Mouse (Mus musculus) heart, embryonic 13.5 days (tissue): Measurements from ENCODE around the gene Mocs1. TPM values are rescaled to one million over a fixed set of nuclear protein-coding genes. Genes with fewer than 3 reads are reported as not detected.

Source experiments
- ATAC-seq: fragments of 200-750 bp; cut with Nextera tagmentation; 2 replicates; pipeline ENCODE4 v1.8.0; 2017; ENCODE audit warnings: moderate TSS enrichment; ENCODE audit not compliant: insufficient number of reproducible peaks, low FRiP score, low TSS enrichment; ENCODE audit errors: extremely low read depth
- H3K27ac ChIP-seq: fragments of 300-500 bp; sonication (generic); replicated peaks from 2 replicates; pipeline ENCODE4 v1.5.1; 2015; ENCODE audit warnings: moderate library complexity, mild to moderate bottlenecking, inconsistent platforms
- H3K27me3 ChIP-seq: fragments of 300-500 bp; sonication (generic); replicated peaks from 2 replicates; pipeline ENCODE4 v1.6.1; 2015; ENCODE audit warnings: mild to moderate bottlenecking, inconsistent platforms
- H3K36me3 ChIP-seq: fragments of 300-500 bp; sonication (generic); 2 replicates; pipeline ENCODE4 v1.6.1; 2015; ENCODE audit warnings: mild to moderate bottlenecking, inconsistent platforms
- H3K4me1 ChIP-seq: fragments of 300-500 bp; sonication (generic); 2 replicates; pipeline ENCODE4 v1.6.1; 2015; ENCODE audit warnings: inconsistent platforms
- H3K4me2 ChIP-seq: fragments of 300-500 bp; sonication (generic); 2 replicates; pipeline ENCODE4 v1.6.1; 2015; ENCODE audit warnings: inconsistent platforms, mild to moderate bottlenecking, moderate library complexity
- H3K4me3 ChIP-seq: fragments of 300-500 bp; sonication (generic); 2 replicates; pipeline ENCODE4 v1.5.1; 2015; ENCODE audit warnings: moderate library complexity, mild to moderate bottlenecking, inconsistent platforms
- H3K9ac ChIP-seq: fragments of 300-500 bp; sonication (generic); 2 replicates; pipeline ENCODE4 v1.6.1; 2015; ENCODE audit warnings: inconsistent platforms, mild to moderate bottlenecking, moderate library complexity
- H3K9me3 ChIP-seq: fragments of 300-500 bp; sonication (generic); 2 replicates; pipeline ENCODE4 v1.6.1; 2016; ENCODE audit warnings: inconsistent platforms
- WGBS: fragments of 180-500 bp; shearing (Covaris S2); methylation state at CpG from one replicate; pipeline ENCODE4 v1.1.7; 2015; ENCODE audit warnings: mixed read lengths; 5-methylcytosine and 5-hydroxymethylcytosine counted together
- polyA plus RNA-seq: library from polyadenylated mRNA; unstranded; fragments of >200 nt; fragmentation: Nextera tagmentation; extraction: Ambion mirVana; gene quantifications from 2 replicates; pipeline ENCODE4 v1.2.1, GENCODE M21; 2015

Gene Mocs1
- polyA plus RNA-seq, 1 experiment from 2014 or later: 5.9 TPM

DNA sequence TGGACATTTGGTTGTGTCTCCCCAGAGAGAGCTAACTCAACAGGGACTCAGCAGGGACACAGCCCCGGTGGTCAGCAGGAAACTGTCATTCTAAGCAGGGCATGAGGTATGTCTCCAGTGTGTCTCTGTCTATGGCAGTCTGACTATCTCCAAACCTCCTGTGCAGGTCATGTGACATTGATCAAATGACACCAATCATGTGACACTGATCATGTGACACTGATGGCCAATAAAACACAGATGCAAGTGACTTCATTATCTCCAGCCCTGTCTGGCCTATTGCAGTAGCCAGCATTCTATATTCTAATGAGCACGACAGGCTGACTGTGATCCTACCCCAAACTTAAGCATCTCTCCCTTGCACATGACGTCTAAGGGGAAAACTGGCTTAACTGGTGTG lies 11.9 kb upstream of the Mocs1 start:
- H3K9ac ChIP-seq: no peak overlapping the region
- H3K4me3 ChIP-seq: no peak overlapping the region
- H3K9me3 ChIP-seq: no peaks in the 10 kb centered on the region
- no peak overlapping the region for H3K27ac ChIP-seq
- H3K4me1 ChIP-seq: no peaks in the 10 kb centered on the region
- 67% methylated on average over 3 of the region's 3 CpGs for WGBS
- no peak for ATAC-seq
- no peaks in the 10 kb centered on the region for H3K36me3 ChIP-seq
- no peak overlapping the region for H3K4me2 ChIP-seq
- no peaks in the 10 kb centered on the region; the same call in 1 of the 2 replicates for H3K27me3 ChIP-seq

DNA sequence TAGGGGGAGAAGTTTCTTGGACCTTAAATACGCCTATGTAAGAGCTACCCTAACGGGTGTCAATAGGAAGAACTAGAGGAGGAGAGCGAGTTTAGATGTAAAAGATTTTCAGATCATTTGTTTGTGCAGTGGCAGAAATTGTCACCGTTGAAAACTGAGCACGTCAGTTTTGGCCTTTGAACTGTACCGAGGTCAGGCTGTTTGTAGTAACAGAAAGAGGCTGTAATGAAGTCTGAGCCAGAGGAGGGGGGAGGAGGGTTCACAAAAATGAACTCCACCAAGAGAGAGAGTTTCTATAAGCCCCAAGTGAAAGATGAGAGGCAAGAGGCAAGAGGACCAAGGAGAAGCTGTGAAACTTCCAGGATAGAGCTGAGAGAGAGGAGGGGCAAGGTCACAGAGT lies 8.3 kb upstream of the Mocs1 start:
- ATAC-seq: no peak
- Histone ChIP-seq H3K4me2 (no peak overlapping the region), H3K27ac (no peak overlapping the region), H3K9me3 (no peaks in the 10 kb centered on the region), H3K4me3 (no peak overlapping the region), H3K27me3 (no peaks in the 10 kb centered on the region; the same call in 1 of the 2 replicates), H3K9ac (no peak overlapping the region), H3K4me1 (no peaks in the 10 kb centered on the region), H3K36me3 (no peaks in the 10 kb centered on the region)
- WGBS: 71% methylated on average over 6 of the region's 6 CpGs

DNA sequence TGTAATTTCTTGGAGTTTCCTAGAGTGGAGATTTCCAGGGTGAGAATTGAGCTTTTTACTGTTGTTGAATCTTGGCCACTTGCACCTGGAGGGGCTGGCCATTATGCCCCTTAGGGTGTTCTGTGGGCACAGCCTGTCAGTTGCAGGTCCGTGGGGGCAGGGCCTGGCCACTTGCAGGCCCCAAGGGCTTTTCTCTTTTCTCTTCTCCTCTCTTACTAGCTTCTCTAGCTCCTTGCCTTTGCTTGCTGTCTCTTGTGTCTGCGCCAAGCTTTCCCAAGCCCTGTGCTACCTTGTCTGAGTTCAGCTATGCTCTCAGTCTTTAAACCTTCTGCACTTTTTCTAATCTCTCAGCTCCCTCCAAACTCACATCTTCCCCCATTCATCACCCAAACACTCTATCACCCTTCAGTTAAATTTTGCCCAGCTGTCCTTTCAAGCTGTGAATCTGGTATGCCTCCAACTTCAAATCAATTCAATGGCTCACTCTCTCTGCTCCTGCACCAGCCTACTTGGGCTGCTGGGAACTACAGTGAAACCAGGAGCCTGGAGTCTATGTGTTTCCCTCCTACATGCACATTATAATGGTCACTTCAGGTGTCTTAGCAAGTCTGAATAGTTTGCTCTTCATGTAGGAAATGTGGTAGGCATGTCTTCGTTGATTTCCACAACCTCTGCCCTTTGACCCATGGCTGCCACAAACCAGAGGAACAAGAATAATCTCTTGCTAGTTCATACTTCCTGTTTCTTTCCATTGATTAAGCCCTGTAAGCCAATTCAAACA lies 5.7 kb upstream of the Mocs1 start:
- Histone ChIP-seq H3K36me3 (no peaks in the 10 kb centered on the region), H3K4me1 (no peaks in the 10 kb centered on the region), H3K27ac (no peak overlapping the region), H3K27me3 (no peaks in the 10 kb centered on the region; the same call in 1 of the 2 replicates), H3K9ac (no peak overlapping the region), H3K4me3 (no peak overlapping the region), H3K9me3 (no peaks in the 10 kb centered on the region), H3K4me2 (no peak overlapping the region)
- ATAC-seq: no peak
- 58% methylated on average over 3 of the region's 3 CpGs for WGBS

DNA sequence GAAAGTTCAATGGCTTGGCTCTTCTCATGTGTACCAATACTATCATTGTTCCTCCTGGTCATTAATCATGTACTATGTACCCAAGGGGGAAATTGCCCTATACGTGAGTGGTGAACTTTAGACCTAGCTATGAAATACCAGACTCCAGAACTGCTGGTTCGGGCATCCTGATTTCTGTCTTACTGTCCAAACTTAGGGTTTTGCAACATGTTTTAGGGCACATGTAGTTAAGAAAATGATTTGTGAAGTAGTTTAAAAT lies 5.2 kb upstream of the Mocs1 start:
- no peaks in the 10 kb centered on the region for H3K4me1 ChIP-seq
- 84% methylated on average over 2 of the region's 2 CpGs for WGBS

DNA sequence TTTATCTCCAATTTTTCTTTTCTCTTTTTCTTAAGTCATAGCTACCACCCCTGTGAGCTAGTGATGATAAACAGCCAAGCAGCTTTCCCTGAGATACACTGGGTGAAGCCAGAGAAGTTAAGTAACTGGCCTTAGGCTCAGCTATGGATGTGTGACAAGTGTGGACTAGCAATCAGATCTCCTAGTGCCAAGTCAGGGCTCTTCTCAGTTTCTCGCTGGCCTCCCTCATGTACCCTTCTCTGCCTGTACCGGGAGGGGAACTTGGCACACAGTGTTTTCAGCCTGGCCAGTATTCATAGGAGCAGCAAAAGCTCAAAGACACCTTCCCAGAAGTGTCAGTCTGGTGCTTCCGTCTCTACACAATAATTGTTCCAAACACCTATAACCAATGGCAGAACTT lies 4.3 kb upstream of the Mocs1 start:
- Histone ChIP-seq H3K36me3 (no peaks in the 10 kb centered on the region), H3K27ac (no peak overlapping the region), H3K4me2 (no peak overlapping the region)

More for the DNA sequence above, 5.2 kb upstream of the Mocs1 start:
- no peak for ATAC-seq
- no peak overlapping the region for H3K9ac ChIP-seq
- no peak overlapping the region for H3K4me3 ChIP-seq
- no peak overlapping the region for H3K4me2 ChIP-seq
- H3K36me3 ChIP-seq: no peaks in the 10 kb centered on the region
- H3K9me3 ChIP-seq: no peaks in the 10 kb centered on the region
- no peaks in the 10 kb centered on the region; the same call in 1 of the 2 replicates for H3K27me3 ChIP-seq
- no peak overlapping the region for H3K27ac ChIP-seq

DNA sequence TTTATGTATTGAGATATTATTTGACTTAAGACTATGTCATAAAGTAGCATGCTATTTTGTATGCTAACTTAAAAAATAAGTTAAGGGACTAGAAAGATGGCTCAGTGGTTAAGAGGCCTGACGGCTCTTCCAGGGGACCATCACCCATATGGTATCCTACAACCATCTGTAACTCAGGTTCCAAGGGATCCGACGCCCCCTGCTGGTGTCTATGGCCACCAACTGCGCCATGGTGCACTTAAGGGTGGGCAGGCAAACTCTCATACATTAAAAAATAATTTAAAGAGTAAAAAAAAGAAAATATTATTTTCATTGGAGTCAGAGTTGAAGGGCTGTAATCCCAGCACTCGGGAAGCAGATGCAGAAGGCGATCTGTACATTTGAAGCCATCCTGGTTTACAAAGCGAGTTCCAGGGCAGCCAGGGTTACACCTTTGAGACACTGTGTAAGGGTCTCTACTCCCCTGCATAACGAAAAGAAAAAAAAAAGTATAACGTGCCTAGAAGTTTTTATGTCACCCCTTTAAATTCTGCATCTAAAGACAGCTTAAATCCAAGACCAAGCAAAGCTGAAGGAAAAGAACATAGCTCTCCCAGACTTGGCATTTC lies 427 bp upstream of the Mocs1 start:
- no peaks in the 10 kb centered on the region for H3K27me3 ChIP-seq
- WGBS: 15% methylated on average over 9 of the region's 9 CpGs

More for the DNA sequence above, 4.3 kb upstream of the Mocs1 start:
- Histone ChIP-seq H3K4me3 (no peak overlapping the region), H3K9me3 (no peaks in the 10 kb centered on the region), H3K4me1 (peaks cover 4% of the 10 kb centered on the region), H3K9ac (no peak overlapping the region), H3K27me3 (no peaks in the 10 kb centered on the region)
- ATAC-seq: no peak
- WGBS: 78% methylated on average over 3 of the region's 3 CpGs

DNA sequence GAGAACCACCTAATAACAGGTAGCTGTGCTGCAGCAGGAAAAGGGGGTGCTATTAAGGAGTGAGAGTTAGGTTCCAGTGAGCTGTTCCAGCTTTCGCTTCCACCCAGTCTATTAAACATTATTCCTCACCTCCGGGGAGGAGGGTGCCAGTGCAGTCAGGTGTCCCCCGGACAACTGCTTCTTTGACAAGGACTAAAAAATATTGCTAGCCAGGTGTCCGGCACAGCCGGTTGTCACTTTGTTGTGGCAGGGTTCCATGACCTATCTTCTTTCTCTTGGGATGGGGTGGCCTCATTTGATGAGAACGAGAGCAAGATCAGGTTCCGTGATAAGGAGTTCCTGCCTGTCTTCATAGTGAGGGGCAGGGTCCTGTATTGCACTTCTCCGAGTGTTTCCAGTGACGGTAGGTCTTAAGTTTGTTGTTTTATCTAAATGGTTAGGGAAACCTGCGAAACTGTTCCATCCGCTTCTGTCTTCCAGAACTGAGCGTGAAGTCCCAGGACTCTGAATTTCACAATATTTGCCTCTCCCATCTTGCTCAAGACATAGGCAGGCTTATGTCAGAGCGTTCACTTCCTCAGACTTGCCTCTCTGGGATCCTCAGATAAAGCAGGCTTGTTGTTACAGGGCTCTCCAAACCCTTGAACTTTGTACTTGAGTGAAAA lies 721 bp downstream of the Mocs1 start:
- Histone ChIP-seq H3K9me3 (no peaks in the 10 kb centered on the region), H3K9ac (peak overlapping the region; percentile 94), H3K36me3 (peaks cover 13% of the 10 kb centered on the region), H3K4me3 (peak overlapping the region; percentile 85), H3K4me1 (peaks cover 33% of the 10 kb centered on the region), H3K27me3 (no peaks in the 10 kb centered on the region), H3K27ac (peak overlapping the region; percentile 73), H3K4me2 (peak overlapping the region; percentile 90)
- ATAC-seq: no peak
- 38% methylated on average over 13 of the region's 13 CpGs for WGBS

More for the DNA sequence above, 427 bp upstream of the Mocs1 start:
- Histone ChIP-seq H3K9ac (no peak overlapping the region), H3K4me1 (peaks cover 30% of the 10 kb centered on the region), H3K36me3 (0 out of 2 replicates have a peak, but pooled peaks cover 2% of the 10 kb centered on the region), H3K4me3 (peak overlapping the region; percentile 85), H3K27ac (no peak overlapping the region), H3K9me3 (no peaks in the 10 kb centered on the region), H3K4me2 (peak overlapping the region; percentile 90)
- ATAC-seq: no peak

DNA sequence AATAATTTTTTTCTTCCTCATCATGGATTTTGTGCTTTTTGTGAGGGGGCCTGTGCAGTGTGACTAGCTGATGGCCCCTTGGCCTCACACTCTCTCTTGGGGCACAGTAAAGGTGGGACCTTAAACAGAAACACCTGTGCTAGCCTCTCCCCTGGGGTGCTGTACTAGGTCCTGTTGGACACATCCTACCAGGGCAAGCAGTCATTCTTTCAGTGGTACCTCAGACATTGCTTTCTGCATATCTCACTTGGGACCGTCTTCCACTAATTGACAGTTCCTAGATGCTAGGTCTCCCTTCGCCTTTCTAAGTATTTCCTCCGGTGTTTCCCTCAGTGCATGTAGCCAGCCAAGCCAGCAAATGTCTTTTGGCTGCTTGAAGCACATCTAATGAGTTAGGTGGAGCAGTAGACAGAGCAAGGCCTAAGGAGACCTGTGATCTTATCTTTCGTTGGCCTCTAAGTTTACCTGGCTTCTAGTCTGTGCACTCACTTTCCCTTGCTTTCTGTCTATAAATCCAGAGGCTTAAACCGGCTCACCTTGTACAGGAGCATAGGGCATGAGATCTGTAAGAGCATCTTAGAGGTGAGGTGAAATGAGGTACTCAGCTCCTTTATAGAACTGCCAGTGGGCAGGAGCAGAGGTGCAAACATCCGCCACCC lies 1.4 kb downstream of the Mocs1 start:
- peaks cover 20% of the 10 kb centered on the region for H3K36me3 ChIP-seq
- peak overlapping the region; percentile 85 for H3K4me3 ChIP-seq
- no peak overlapping the region for H3K27ac ChIP-seq
- no peaks in the 10 kb centered on the region for H3K9me3 ChIP-seq
- H3K4me2 ChIP-seq: peak overlapping the region; percentile 90
- no peaks in the 10 kb centered on the region for H3K27me3 ChIP-seq
- no peak for ATAC-seq
- WGBS: 82% methylated on average over 6 of the region's 6 CpGs
- peaks cover 33% of the 10 kb centered on the region for H3K4me1 ChIP-seq
- peak overlapping the region; percentile 94 for H3K9ac ChIP-seq

DNA sequence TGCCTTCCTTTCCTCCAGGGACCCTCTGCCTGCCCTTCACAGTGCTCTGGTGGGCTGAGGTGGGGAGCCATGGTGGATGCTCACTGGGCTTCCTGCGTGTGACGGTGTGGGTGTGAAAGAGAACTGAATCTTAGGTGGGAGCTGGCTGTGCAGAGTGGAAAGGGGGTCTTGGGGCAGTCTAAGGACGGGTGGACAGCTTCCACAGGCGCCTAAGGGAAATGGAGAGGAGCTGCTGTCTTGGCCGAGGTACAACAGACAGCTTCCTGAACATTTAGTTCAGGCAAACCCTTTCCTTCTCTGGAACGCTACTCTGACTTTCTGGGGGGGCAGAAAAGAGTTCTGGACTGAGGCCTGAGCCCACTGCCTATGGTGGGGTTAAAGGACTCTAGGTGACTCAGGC lies 2.0 kb downstream of the Mocs1 start:
- no peaks in the 10 kb centered on the region for H3K9me3 ChIP-seq
- H3K4me3 ChIP-seq: no peak overlapping the region
- H3K4me2 ChIP-seq: peak overlapping the region; percentile 90
- peaks cover 33% of the 10 kb centered on the region for H3K4me1 ChIP-seq
- peaks cover 26% of the 10 kb centered on the region for H3K36me3 ChIP-seq
- 69% methylated on average over 6 of the region's 6 CpGs for WGBS
- no peak overlapping the region for H3K27ac ChIP-seq
- ATAC-seq: no peak
- no peaks in the 10 kb centered on the region for H3K27me3 ChIP-seq
- H3K9ac ChIP-seq: 0 out of 2 replicates have a peak overlapping the region, but pooled peaks have one; percentile 25

DNA sequence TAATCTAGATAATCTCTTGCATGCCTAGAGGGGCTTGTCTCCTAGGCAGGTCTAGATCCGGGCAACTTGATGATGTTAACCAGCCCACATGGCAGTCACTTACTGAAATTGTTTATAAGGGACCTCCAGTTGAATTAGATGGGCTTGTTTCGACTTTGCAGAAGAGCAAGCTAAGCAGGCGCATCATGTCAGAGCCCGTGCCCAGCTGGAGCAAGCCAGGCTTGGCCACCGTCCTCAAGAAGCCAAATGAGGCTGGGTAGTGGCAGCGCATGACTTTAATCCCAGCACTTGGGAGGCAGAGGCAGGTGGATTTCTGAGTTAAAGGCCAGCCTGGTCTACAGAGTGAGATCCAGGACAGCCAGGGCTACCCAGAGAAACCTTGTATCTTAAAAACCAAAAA lies 3.0 kb downstream of the Mocs1 start:
- Histone ChIP-seq H3K4me3 (no peak overlapping the region), H3K9me3 (no peaks in the 10 kb centered on the region), H3K4me2 (no peak overlapping the region), H3K36me3 (peaks cover 36% of the 10 kb centered on the region), H3K27me3 (no peaks in the 10 kb centered on the region), H3K4me1 (peaks cover 33% of the 10 kb centered on the region), H3K27ac (no peak overlapping the region), H3K9ac (no peak overlapping the region)
- 80% methylated on average over 6 of the region's 6 CpGs for WGBS
- no peak for ATAC-seq

DNA sequence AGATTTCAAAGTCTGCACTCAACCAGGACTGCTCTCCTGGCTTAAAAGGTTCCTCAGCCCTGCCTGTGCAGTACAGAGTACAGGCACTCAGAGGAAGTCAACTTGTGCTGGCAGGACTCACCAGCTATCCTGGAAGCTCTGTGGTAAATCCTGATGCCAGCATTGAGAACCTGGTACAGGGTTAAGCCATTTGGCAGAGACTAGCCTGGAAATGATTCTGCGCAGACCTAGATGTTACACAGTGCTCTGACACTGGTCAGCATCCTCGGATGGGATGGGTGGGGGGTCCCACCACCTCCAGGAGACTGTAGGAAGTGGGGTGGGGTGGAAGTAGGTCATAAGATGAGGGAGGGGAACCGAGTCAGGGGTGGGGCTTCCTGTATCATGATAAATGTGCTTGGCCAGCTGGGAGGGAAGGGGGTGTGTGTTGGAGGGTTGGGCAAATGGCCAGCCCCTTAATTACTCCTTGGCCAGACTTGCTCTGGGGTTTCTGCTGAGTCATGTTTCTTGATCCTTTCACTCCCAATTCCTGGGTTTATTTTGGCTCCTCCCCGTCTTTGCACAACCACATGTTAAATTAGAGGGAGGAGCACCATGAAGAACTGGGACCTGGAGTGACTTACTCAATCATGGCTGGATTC lies 4.0 kb downstream of the Mocs1 start:
- Histone ChIP-seq H3K4me2 (no peak overlapping the region), H3K4me1 (peaks cover 33% of the 10 kb centered on the region), H3K27ac (0 out of 2 replicates have a peak overlapping the region, but pooled peaks have one; percentile 18), H3K27me3 (no peaks in the 10 kb centered on the region), H3K4me3 (no peak overlapping the region), H3K9me3 (no peaks in the 10 kb centered on the region), H3K9ac (no peak overlapping the region), H3K36me3 (peaks cover 42% of the 10 kb centered on the region)
- 52% methylated on average over 4 of the region's 4 CpGs for WGBS
- no peak for ATAC-seq
